Mouse (Mus musculus): ENCODE measurements around the gene Gla. TPM values are rescaled to one million over a fixed set of nuclear protein-coding genes. Genes with fewer than 3 reads are reported as not detected.

Gla gene
- polyA plus RNA-seq (2015; fragmentation: Nextera tagmentation; extraction: Ambion mirVana): 3.6 and 4.5 TPM in 2 replicates

GRCm38 (mm10) chrX:134600659-134601379, at the start of gene Gla, which contains the start of gene Hnrnph2:
Gene Gla (minus strand): TSS chrX:134601125.
Gene Hnrnph2 (plus strand): TSS chrX:134601179.
- peak within 1 kb of the TSS; percentile 83 for H3K4me2 ChIP-seq (ENCODE audit: low read depth, low read length)
- H3K4me1 ChIP-seq (ENCODE audit: control insufficient read depth, low read depth, low read length): peaks cover 2% of the 10 kb centered on the region; the same call in 1 of the 2 replicates
- peak within 1 kb of the TSS; percentile 90 for H3K27ac ChIP-seq (ENCODE audit: low read length)
- H3K9me3 ChIP-seq (replicated peaks; ENCODE audit: control insufficient read depth, low read length): no peaks in the 10 kb centered on the region
- H3K36me3 ChIP-seq (ENCODE audit: control insufficient read depth, insufficient read depth): no peaks in the 10 kb centered on the region
- peak within 1 kb of the TSS; percentile 76 for H3K9ac ChIP-seq (ENCODE audit: low read depth, low read length)
- 20% methylated on average over 32 of the region's 33 CpGs for WGBS (ENCODE audit: insufficient replicate concordance)
- no peaks in the 10 kb centered on the region for H3K27me3 ChIP-seq (ENCODE audit: control insufficient read depth, insufficient read depth, low read depth, low read length)
- H3K4me3 ChIP-seq (ENCODE audit: low read depth, low read length): peak within 1 kb of the TSS; percentile 74
- peak; percentile 99 for ATAC-seq (ENCODE audit: low read depth)

GRCm38 (mm10) chrX:134648031-134648692, 47.2 kb upstream of the Gla start:
- H3K9ac ChIP-seq (ENCODE audit: low read depth, low read length): no peak overlapping the region
- no peak overlapping the region for H3K4me3 ChIP-seq (ENCODE audit: low read depth, low read length)
- no peak overlapping the region for H3K27ac ChIP-seq (ENCODE audit: low read length)
- H3K36me3 ChIP-seq (ENCODE audit: control insufficient read depth, insufficient read depth): no peaks in the 10 kb centered on the region
- ATAC-seq (ENCODE audit: low read depth): no peak; the same call in 1 of the 2 replicates
- no peak overlapping the region for H3K4me2 ChIP-seq (ENCODE audit: low read depth, low read length)
- WGBS (ENCODE audit: insufficient replicate concordance): 13% methylated on average over 11 of the region's 11 CpGs
- no peaks in the 10 kb centered on the region for H3K27me3 ChIP-seq (ENCODE audit: control insufficient read depth, insufficient read depth, low read depth, low read length)
- no peaks in the 10 kb centered on the region for H3K4me1 ChIP-seq (ENCODE audit: control insufficient read depth, low read depth, low read length)
- H3K9me3 ChIP-seq (replicated peaks; ENCODE audit: control insufficient read depth, low read length): no peaks in the 10 kb centered on the region

GRCm38 (mm10) chrX:134647421-134647820, 46.5 kb upstream of the Gla start:
- WGBS (ENCODE audit: insufficient replicate concordance): 41% methylated on average over 8 of the region's 8 CpGs
- no peak overlapping the region for H3K27ac ChIP-seq (ENCODE audit: low read length)

GRCm38 (mm10) chrX:134646338-134646737, 45.4 kb upstream of the Gla start:
- Histone ChIP-seq H3K36me3 (ENCODE audit: control insufficient read depth, insufficient read depth) (no peaks in the 10 kb centered on the region), H3K27me3 (ENCODE audit: control insufficient read depth, insufficient read depth, low read depth, low read length) (no peaks in the 10 kb centered on the region), H3K4me3 (ENCODE audit: low read depth, low read length) (no peak overlapping the region), H3K9ac (ENCODE audit: low read depth, low read length) (no peak overlapping the region), H3K4me2 (ENCODE audit: low read depth, low read length) (no peak overlapping the region), H3K9me3 (replicated peaks; ENCODE audit: control insufficient read depth, low read length) (no peaks in the 10 kb centered on the region), H3K27ac (ENCODE audit: low read length) (no peak overlapping the region), H3K4me1 (ENCODE audit: control insufficient read depth, low read depth, low read length) (no peaks in the 10 kb centered on the region)
- no peak for ATAC-seq (ENCODE audit: low read depth)
- 47% methylated on average over 1 of the region's 1 CpGs for WGBS (ENCODE audit: insufficient replicate concordance)

More at GRCm38 (mm10) chrX:134647421-134647820, 46.5 kb upstream of the Gla start:
- Histone ChIP-seq H3K4me1 (ENCODE audit: control insufficient read depth, low read depth, low read length) (no peaks in the 10 kb centered on the region), H3K27me3 (ENCODE audit: control insufficient read depth, insufficient read depth, low read depth, low read length) (no peaks in the 10 kb centered on the region), H3K9ac (ENCODE audit: low read depth, low read length) (no peak overlapping the region), H3K4me3 (ENCODE audit: low read depth, low read length) (no peak overlapping the region), H3K9me3 (replicated peaks; ENCODE audit: control insufficient read depth, low read length) (no peaks in the 10 kb centered on the region), H3K36me3 (ENCODE audit: control insufficient read depth, insufficient read depth) (no peaks in the 10 kb centered on the region), H3K4me2 (ENCODE audit: low read depth, low read length) (no peak overlapping the region)
- ATAC-seq (ENCODE audit: low read depth): no peak

- no peaks in the 10 kb centered on the region for H3K9me3 ChIP-seq (replicated peaks; ENCODE audit: control insufficient read depth, low read length)
- H3K27ac ChIP-seq (ENCODE audit: low read length): no peak overlapping the region
- H3K4me3 ChIP-seq (ENCODE audit: low read depth, low read length): no peak overlapping the region
- WGBS (ENCODE audit: insufficient replicate concordance): 26% methylated on average over 10 of the region's 10 CpGs
- H3K4me2 ChIP-seq (ENCODE audit: low read depth, low read length): no peak overlapping the region
- no peaks in the 10 kb centered on the region for H3K36me3 ChIP-seq (ENCODE audit: control insufficient read depth, insufficient read depth)
- H3K27me3 ChIP-seq (ENCODE audit: control insufficient read depth, insufficient read depth, low read depth, low read length): no peaks in the 10 kb centered on the region
- no peaks in the 10 kb centered on the region for H3K4me1 ChIP-seq (ENCODE audit: control insufficient read depth, low read depth, low read length)
- no peak for ATAC-seq (ENCODE audit: low read depth)
- no peak overlapping the region for H3K9ac ChIP-seq (ENCODE audit: low read depth, low read length)
Observed at GRCm38 (mm10) chrX:134641000-134641760, 40.3 kb upstream of the Gla start.

GRCm38 (mm10) chrX:134635860-134636259, 34.9 kb upstream of the Gla start:
- ATAC-seq (ENCODE audit: low read depth): peak; percentile 43; the same call in 1 of the 2 replicates
- H3K4me3 ChIP-seq (ENCODE audit: low read depth, low read length): no peak overlapping the region
- no peaks in the 10 kb centered on the region for H3K4me1 ChIP-seq (ENCODE audit: control insufficient read depth, low read depth, low read length)
- no peaks in the 10 kb centered on the region for H3K27me3 ChIP-seq (ENCODE audit: control insufficient read depth, insufficient read depth, low read depth, low read length)
- no peaks in the 10 kb centered on the region for H3K36me3 ChIP-seq (ENCODE audit: control insufficient read depth, insufficient read depth)
- H3K9ac ChIP-seq (ENCODE audit: low read depth, low read length): no peak overlapping the region
- 46% methylated on average over 3 of the region's 3 CpGs for WGBS (ENCODE audit: insufficient replicate concordance)
- H3K27ac ChIP-seq (ENCODE audit: low read length): no peak overlapping the region
- no peak overlapping the region for H3K4me2 ChIP-seq (ENCODE audit: low read depth, low read length)
- H3K9me3 ChIP-seq (replicated peaks; ENCODE audit: control insufficient read depth, low read length): no peaks in the 10 kb centered on the region

- Histone ChIP-seq H3K9ac (ENCODE audit: low read depth, low read length) (no peak overlapping the region), H3K4me2 (ENCODE audit: low read depth, low read length) (no peak overlapping the region), H3K36me3 (ENCODE audit: control insufficient read depth, insufficient read depth) (no peaks in the 10 kb centered on the region), H3K9me3 (replicated peaks; ENCODE audit: control insufficient read depth, low read length) (no peaks in the 10 kb centered on the region), H3K4me3 (ENCODE audit: low read depth, low read length) (no peak overlapping the region), H3K27me3 (ENCODE audit: control insufficient read depth, insufficient read depth, low read depth, low read length) (no peaks in the 10 kb centered on the region), H3K27ac (ENCODE audit: low read length) (no peak overlapping the region), H3K4me1 (ENCODE audit: control insufficient read depth, low read depth, low read length) (no peaks in the 10 kb centered on the region)
- 40% methylated on average over 3 of the region's 3 CpGs for WGBS (ENCODE audit: insufficient replicate concordance)
- ATAC-seq (ENCODE audit: low read depth): no peak
Observed at GRCm38 (mm10) chrX:134635111-134635510, 34.2 kb upstream of the Gla start.

- WGBS (ENCODE audit: insufficient replicate concordance): 62% methylated on average over 5 of the region's 5 CpGs
- H3K4me2 ChIP-seq (ENCODE audit: low read depth, low read length): no peak overlapping the region
- no peaks in the 10 kb centered on the region for H3K36me3 ChIP-seq (ENCODE audit: control insufficient read depth, insufficient read depth)
- no peak overlapping the region for H3K27ac ChIP-seq (ENCODE audit: low read length)
- no peak overlapping the region for H3K4me3 ChIP-seq (ENCODE audit: low read depth, low read length)
- no peak for ATAC-seq (ENCODE audit: low read depth)
- no peaks in the 10 kb centered on the region for H3K4me1 ChIP-seq (ENCODE audit: control insufficient read depth, low read depth, low read length)
- H3K9ac ChIP-seq (ENCODE audit: low read depth, low read length): no peak overlapping the region
- H3K9me3 ChIP-seq (replicated peaks; ENCODE audit: control insufficient read depth, low read length): no peaks in the 10 kb centered on the region
- H3K27me3 ChIP-seq (ENCODE audit: control insufficient read depth, insufficient read depth, low read depth, low read length): no peaks in the 10 kb centered on the region
Observed at GRCm38 (mm10) chrX:134632710-134633109, 31.8 kb upstream of the Gla start.

All from liver, embryonic 16.5 days (tissue).